Mouse (Mus musculus): ENCODE results near the gene Sun3.

DNA sequence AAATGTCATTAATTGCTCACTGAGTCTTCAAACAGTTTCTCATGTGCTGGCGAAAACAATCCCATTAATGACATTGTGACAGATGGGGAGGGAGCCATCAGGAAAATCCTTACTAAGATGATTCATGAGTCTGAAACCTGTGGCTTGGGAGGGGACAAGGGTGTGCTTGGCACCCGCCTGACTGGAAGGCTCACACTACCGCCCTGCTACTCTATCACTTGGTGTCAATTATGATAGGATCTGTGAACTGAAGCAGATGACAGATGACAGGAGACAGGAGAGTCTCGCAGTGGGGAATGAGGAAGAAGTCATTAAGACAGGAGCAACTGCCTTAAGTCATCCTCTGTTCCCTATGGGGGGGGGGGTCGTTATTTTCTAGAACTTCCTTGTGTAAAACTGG, 11.7 kb upstream of the Sun3 start:
- TF ChIP-seq CTCF (IDR thresholded peaks at IDR 0.05; ENCODE audit: low read depth) (no peak), EP300 (optimal IDR thresholded peaks at IDR 0.05) (no peak)

Measured in stomach, postnatal 0 days (tissue).